Mouse (Mus musculus): ENCODE measurements around the gene Ugdh. TPM values are rescaled to one million over a fixed set of nuclear protein-coding genes. Genes with fewer than 3 reads are reported as not detected.

Ugdh gene
- 10 to 100 TPM in 1 of 2 experiments, 1 to 10 TPM in 1; 9.1 to 47.1 TPM for polyA plus RNA-seq (2012; fragmentation: generic; extraction: Trizol)

DNA sequence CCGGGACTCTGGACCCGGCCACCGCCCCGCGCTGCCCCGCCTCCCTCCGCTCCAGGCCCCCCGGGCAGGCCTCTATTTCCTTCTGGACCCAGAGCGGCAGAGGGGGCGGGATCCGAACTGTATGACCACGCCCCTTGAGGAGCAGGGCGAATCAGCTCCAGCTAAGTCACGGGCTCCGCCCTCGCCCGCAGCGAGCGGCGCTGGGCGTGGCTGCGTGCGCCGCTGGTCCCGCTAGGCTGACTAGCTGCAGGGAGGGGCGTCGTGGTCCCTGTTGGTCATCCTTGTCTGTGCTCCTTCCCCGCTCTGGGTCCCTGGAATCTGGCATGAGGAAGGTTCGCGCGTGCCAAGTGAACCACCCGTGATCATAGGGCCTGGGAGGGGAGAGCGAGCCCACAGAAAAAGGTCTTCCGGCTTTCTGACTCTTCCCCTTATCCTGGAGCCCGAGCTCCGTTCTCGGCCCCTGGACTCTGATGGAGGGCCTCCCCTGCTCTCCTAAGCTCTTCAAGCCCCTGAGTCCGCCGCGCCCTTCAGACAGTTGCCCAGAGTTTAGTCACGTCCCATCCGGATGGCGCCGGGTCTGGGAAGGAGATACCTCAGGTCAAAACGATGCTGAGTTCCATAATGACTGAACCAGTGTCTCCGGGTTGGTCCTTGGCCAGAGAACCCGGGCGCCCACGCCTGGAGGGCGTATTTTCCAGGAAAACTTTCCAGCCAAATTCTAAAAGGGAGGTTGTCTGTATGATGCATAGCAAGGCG, at the start of gene Ugdh:
Ugdh (minus strand) TSS at position 144 of the 756 bp plus-strand sequence.

DNA sequence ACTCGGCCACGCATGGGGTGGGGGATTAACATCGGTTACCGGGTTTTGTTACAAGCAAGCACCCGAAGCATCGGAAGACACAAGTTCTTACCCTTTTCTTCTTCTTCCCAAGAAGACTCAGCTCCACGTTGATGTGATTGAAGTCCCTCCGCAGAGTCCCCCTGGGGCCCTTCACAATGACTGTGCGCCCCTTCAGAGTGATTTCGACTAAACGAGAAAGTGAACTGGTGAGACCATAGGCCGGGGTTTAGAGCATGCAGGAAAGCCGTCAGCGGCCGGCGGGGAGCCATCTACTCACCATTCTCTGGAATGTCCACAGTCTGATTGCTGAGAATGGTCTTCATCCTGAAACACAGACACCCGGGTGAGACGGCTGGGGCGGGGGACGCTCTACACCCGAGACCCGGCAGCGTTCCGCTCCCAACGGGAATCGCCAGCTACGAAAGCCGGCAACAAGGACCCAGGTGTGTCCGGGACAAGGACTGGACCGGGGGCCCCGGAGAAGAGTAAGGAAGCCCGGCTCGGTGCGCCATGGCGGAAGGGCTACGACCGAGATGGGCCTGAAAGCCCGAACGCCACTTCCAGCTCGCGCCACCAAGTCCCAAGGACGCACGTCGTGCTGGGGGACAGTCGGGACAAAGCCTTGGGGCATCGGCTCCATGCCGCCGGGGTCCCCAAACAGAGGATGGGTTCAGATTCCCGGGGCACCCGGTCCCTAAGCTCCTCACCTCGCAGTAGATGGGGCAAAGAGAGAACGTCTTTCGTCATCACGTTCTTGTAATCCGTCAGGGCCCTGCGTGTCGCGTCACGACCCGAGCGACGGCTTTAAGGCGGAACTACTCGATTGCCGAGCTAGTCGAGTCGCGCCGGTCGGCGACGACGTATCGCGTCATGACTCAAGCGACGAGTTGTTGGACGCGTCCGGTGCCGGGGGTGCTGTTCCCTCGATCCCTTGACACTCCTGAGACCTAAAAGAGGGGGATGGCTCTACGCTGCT, 44.8 kb downstream of the Ugdh start, which contains the start of the genes Rpl9 and Lias:
Rpl9 (minus strand) TSS at position 797 of the 997 bp plus-strand sequence.
Lias (plus strand) TSS at position 850 of the 997 bp plus-strand sequence.

Other genes with a start within 250 kb of the Ugdh start
- 10 to 100 TPM in 1 of 2 experiments, under 1 TPM in 1; 0.80 to 13.3 TPM for gene Wdr19, start 236.3 kb downstream of the Ugdh start, polyA plus RNA-seq (2012; fragmentation: generic; extraction: Trizol)
- gene Rfc1, start 100.3 kb downstream of the Ugdh start, polyA plus RNA-seq (2012; fragmentation: generic; extraction: Trizol) = 10 to 100 TPM in 1 of 2 experiments, 1 to 10 TPM in 1; 2.2 to 10.5 TPM
- gene Klb, start 87.6 kb downstream of the Ugdh start, polyA plus RNA-seq (2012; fragmentation: generic; extraction: Trizol) = under 1 TPM; 0.01 to 0.06 TPM
- 1,000 to 10,000 TPM; 2,406 to 3,209 TPM for gene Rpl9, start 44.5 kb downstream of the Ugdh start, polyA plus RNA-seq (2012; fragmentation: generic; extraction: Trizol)
- gene Lias, start 44.5 kb downstream of the Ugdh start, polyA plus RNA-seq (2012; fragmentation: generic; extraction: Trizol) = 10 to 100 TPM in 1 of 2 experiments, 1 to 10 TPM in 1; 5.1 to 19.4 TPM
- gene Gm43552, start 56.9 kb upstream of the Ugdh start, polyA plus RNA-seq (2012; fragmentation: generic; extraction: Trizol) = not detected
- 10 to 100 TPM; 46.0 to 97.2 TPM for gene Smim14, start 101.2 kb upstream of the Ugdh start, polyA plus RNA-seq (2012; fragmentation: generic; extraction: Trizol)
- 10 to 100 TPM; 36.8 to 50.9 TPM for gene Ube2k, start 101.3 kb upstream of the Ugdh start, polyA plus RNA-seq (2012; fragmentation: generic; extraction: Trizol)